Mouse (Mus musculus) embryonic facial prominence, embryonic 12.5 days (tissue): ENCODE results near the gene Zfp61. TPM values are rescaled to one million over a fixed set of nuclear protein-coding genes. Genes with fewer than 3 reads are reported as not detected.
"Not testable (repeated sequence)": the region's sequence is repeated elsewhere in the genome, so short reads cannot be mapped to it uniquely, and the experiment has no call there.

Experiments used
- ATAC-seq: fragments of 200-750 bp; cut with Nextera tagmentation; 2 replicates; pipeline ENCODE4 v1.8.0; 2017; ENCODE audit not compliant: insufficient number of reproducible peaks, insufficient read depth, low FRiP score, low TSS enrichment
- H3K27ac ChIP-seq: fragments of 300-500 bp; sonication (generic); 2 replicates; pipeline ENCODE4 v1.5.1; 2016; ENCODE audit warnings: mild to moderate bottlenecking
- H3K27me3 ChIP-seq: fragments of 300-500 bp; sonication (generic); 2 replicates; pipeline ENCODE4 v1.6.1; 2016; ENCODE audit warnings: mild to moderate bottlenecking, moderate library complexity
- H3K36me3 ChIP-seq: fragments of 300-500 bp; sonication (generic); 2 replicates; pipeline ENCODE4 v1.6.1; 2016; ENCODE audit warnings: mild to moderate bottlenecking
- H3K4me1 ChIP-seq: fragments of 300-500 bp; sonication (generic); 2 replicates; pipeline ENCODE4 v1.6.1; 2016
- H3K4me2 ChIP-seq: fragments of 300-500 bp; sonication (generic); replicated peaks from 2 replicates; pipeline ENCODE4 v1.6.1; 2016; ENCODE audit warnings: mild to moderate bottlenecking, moderate library complexity
- H3K4me3 ChIP-seq: fragments of 300-500 bp; sonication (generic); 2 replicates; pipeline ENCODE4 v1.5.1; 2016; ENCODE audit warnings: mild to moderate bottlenecking
- H3K9ac ChIP-seq: fragments of 300-500 bp; sonication (generic); 2 replicates; pipeline ENCODE4 v1.6.1; 2016; ENCODE audit warnings: mild to moderate bottlenecking, moderate library complexity
- H3K9me3 ChIP-seq: fragments of 300-500 bp; sonication (generic); 2 replicates; pipeline ENCODE4 v1.6.1; 2016; ENCODE audit warnings: mild to moderate bottlenecking, moderate library complexity
- WGBS: fragments of 180-500 bp; shearing (Covaris S2); methylation state at CpG from one replicate; pipeline ENCODE4 v1.1.7; 2016; 5-methylcytosine and 5-hydroxymethylcytosine counted together
- polyA plus RNA-seq: library from polyadenylated mRNA; unstranded; fragments of >200 nt; fragmentation: Nextera tagmentation; extraction: Ambion mirVana; gene quantifications from 2 replicates; pipeline ENCODE4 v1.2.1, GENCODE M21; 2016

The Zfp61 gene
- polyA plus RNA-seq, 1 experiment from 2014 or later: 63.1 TPM

DNA sequence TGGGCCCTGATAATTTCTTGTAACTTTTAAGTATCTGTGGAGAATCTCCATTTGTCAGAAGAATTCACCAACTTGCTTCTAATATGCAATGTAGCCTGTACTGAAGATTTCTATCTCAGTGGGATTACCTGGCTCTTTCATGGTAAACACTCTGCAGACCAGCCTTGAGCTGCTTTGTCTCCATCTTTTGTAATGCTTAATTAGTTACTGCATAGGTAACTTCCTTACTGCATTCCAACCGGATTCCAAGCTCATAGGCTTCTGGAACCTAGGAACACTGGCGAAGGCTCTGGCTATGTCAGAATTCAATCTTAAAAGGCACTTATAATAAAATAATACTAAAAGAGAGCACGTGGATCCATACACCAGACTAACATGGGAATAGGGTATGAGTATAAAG lies 22.3 kb downstream of the Zfp61 start:
- ATAC-seq: not testable (repeated sequence)
- WGBS: 86% methylated on average over 3 of the region's 3 CpGs

DNA sequence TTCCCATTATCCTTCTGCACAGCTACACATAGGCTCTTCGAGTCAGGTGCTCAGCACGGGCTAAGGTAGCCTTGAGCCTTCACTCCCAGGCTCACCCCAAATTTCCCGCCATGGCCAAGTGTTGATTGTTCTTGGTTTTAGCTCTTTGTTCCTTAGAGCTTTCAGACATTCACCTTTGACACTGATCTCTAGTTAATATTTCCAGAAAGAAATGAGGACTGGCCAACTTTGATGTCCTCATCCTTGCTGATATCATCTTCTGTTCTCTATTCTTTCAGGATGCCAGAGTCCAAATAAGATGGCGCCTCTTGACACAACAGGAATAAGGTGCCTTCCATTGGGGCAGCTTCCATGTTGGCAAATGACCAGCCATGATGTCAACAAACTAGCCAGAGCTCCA lies 26.6 kb downstream of the Zfp61 start:
- no peak overlapping the region for H3K27ac ChIP-seq
- WGBS: 91% methylated on average over 4 of the region's 4 CpGs

More for the DNA sequence above, 22.3 kb downstream of the Zfp61 start:
- H3K27me3 ChIP-seq, H3K9ac ChIP-seq, H3K4me3 ChIP-seq, H3K9me3 ChIP-seq, H3K27ac ChIP-seq, H3K4me1 ChIP-seq, H3K4me2 ChIP-seq: not testable (repeated sequence)
- H3K36me3 ChIP-seq: peaks cover 24% of the 10 kb centered on the region

DNA sequence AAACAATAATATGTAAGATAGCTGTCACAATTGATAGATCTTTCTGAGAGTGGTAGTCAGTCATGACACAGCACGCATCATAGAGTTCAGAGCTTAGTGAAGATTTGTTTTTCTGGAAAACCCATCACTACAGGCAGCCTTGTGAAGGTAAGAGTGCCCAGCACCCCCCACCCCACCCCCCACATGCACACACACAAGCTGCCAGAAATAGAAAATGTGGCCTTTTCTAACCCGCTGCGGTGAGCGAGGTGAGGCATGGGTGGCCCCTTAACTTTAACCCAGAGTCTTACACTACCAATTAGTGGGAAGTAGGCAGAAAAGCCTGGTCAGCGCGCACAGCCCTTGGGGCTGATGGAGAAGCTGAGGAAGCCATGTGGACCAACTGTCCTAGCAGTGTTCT lies 29.8 kb downstream of the Zfp61 start:
- H3K4me3 ChIP-seq: no peak overlapping the region
- ATAC-seq: no peak

More for the DNA sequence above, 26.6 kb downstream of the Zfp61 start:
- H3K4me3 ChIP-seq: no peak overlapping the region
- H3K27me3 ChIP-seq: no peaks in the 10 kb centered on the region
- H3K9me3 ChIP-seq: no peaks in the 10 kb centered on the region
- peaks cover 4% of the 10 kb centered on the region; the same call in 1 of the 2 replicates for H3K4me1 ChIP-seq
- H3K9ac ChIP-seq: no peak overlapping the region
- H3K4me2 ChIP-seq: no peak overlapping the region
- ATAC-seq: no peak
- peaks cover 34% of the 10 kb centered on the region for H3K36me3 ChIP-seq

DNA sequence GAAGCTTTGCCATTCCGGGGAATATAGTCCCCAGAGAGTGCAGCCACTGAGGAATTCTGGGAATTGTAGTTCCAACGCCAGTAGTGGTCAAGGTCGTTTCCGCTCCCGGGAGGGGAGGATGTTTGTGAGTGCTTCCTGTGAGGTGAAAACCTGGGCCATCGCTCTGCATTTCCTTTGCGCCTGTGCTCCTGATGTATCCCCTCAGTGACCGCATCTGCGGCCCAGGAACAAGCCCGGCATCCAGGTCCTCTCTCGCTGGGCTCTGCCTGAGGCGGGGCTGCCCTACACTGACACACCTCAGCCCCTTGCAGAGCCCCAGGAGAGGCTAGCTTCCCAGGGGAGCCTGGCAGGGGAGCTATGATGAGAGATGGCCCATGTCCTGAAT lies 30.8 kb downstream of the Zfp61 start, which contains the start of gene Zfp93:
Zfp93 (plus strand) TSS at position 133 of the 385 bp plus-strand sequence.
- Histone ChIP-seq H3K9me3 (no peaks in the 10 kb centered on the region), H3K9ac (peak within 1 kb of the TSS; percentile 66), H3K36me3 (peaks cover 25% of the 10 kb centered on the region), H3K4me1 (peaks cover 4% of the 10 kb centered on the region; the same call in 1 of the 2 replicates), H3K4me2 (peak within 1 kb of the TSS; percentile 68), H3K4me3 (peak within 1 kb of the TSS; percentile 56), H3K27me3 (no peaks in the 10 kb centered on the region), H3K27ac (no peak within 1 kb of the TSS)
- 0% methylated on average over 12 of the region's 12 CpGs for WGBS
- ATAC-seq: peak; percentile 94

More for the DNA sequence above, 29.8 kb downstream of the Zfp61 start:
- H3K36me3 ChIP-seq: peaks cover 31% of the 10 kb centered on the region
- peak overlapping the region; percentile 68; the same call in 1 of the 2 replicates for H3K4me2 ChIP-seq
- no peaks in the 10 kb centered on the region for H3K9me3 ChIP-seq
- no peak overlapping the region for H3K9ac ChIP-seq
- peaks cover 4% of the 10 kb centered on the region; the same call in 1 of the 2 replicates for H3K4me1 ChIP-seq
- 94% methylated on average over 6 of the region's 6 CpGs for WGBS
- H3K27ac ChIP-seq: no peak overlapping the region
- H3K27me3 ChIP-seq: no peaks in the 10 kb centered on the region

DNA sequence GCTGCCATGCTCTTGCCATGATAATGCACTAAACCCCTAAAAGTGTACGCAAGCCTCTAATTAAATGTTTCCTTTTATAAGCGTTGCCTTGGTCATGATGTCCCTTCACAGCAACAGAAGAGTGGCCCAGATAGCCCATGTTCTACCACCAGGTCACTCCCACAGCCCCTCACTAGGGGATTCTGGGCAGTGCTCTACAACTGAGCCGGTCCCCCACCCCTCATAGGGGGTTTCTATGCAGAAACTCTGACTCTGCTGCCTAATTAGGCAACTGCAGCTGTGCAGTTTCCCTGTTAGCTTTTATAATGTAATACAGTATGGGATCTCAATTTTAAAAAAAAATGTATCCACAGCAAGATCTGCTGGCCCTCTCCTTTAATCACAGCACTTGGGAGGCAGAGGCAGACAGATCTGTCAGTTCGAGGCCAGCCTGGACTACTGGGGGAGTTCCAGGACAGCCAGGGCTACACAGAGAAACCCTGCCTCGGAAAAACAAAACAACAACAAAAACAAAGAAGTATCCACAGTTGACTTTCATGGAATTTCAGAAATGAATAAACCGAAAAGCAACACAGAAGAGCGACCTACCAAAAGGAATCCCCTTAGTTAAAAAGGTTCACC lies 31.3 kb downstream of the Zfp61 start:
- Histone ChIP-seq H3K27ac (no peak overlapping the region), H3K4me3 (peak overlapping the region; percentile 56), H3K9me3 (no peaks in the 10 kb centered on the region), H3K4me2 (peak overlapping the region; percentile 68), H3K9ac (peak overlapping the region; percentile 66), H3K27me3 (no peaks in the 10 kb centered on the region), H3K36me3 (peaks cover 20% of the 10 kb centered on the region), H3K4me1 (peaks cover 4% of the 10 kb centered on the region; the same call in 1 of the 2 replicates)
- 35% methylated on average over 7 of the region's 7 CpGs for WGBS
- peak; percentile 38 for ATAC-seq

DNA sequence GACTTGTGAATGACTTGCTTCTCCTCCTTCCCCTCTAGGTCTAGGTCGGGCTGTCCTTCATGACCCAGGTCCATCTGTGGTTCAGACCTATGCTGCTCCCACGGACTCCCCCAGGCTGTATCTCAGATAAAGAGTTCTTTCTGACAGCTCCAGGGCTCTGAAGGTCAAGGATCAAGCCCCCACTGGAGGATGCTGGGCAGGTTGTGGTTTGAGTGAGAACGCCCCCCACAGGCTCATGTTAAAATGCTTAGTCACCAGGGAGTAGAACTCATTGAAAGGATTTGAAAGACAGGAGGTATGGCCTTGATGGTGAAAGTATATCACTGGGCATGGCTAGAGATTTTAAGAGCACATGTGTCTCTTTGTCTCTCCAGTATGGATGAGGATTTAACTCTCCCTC lies 31.8 kb downstream of the Zfp61 start:
- ATAC-seq: no peak
- peak overlapping the region; percentile 68; the same call in 1 of the 2 replicates for H3K4me2 ChIP-seq
- H3K36me3 ChIP-seq: peaks cover 15% of the 10 kb centered on the region
- peak overlapping the region; percentile 56; the same call in 1 of the 2 replicates for H3K4me3 ChIP-seq
- peaks cover 4% of the 10 kb centered on the region; the same call in 1 of the 2 replicates for H3K4me1 ChIP-seq
- H3K9ac ChIP-seq: no peak overlapping the region
- H3K27me3 ChIP-seq: no peaks in the 10 kb centered on the region
- no peak overlapping the region for H3K27ac ChIP-seq
- no peaks in the 10 kb centered on the region for H3K9me3 ChIP-seq
- 71% methylated on average over 3 of the region's 3 CpGs for WGBS

DNA sequence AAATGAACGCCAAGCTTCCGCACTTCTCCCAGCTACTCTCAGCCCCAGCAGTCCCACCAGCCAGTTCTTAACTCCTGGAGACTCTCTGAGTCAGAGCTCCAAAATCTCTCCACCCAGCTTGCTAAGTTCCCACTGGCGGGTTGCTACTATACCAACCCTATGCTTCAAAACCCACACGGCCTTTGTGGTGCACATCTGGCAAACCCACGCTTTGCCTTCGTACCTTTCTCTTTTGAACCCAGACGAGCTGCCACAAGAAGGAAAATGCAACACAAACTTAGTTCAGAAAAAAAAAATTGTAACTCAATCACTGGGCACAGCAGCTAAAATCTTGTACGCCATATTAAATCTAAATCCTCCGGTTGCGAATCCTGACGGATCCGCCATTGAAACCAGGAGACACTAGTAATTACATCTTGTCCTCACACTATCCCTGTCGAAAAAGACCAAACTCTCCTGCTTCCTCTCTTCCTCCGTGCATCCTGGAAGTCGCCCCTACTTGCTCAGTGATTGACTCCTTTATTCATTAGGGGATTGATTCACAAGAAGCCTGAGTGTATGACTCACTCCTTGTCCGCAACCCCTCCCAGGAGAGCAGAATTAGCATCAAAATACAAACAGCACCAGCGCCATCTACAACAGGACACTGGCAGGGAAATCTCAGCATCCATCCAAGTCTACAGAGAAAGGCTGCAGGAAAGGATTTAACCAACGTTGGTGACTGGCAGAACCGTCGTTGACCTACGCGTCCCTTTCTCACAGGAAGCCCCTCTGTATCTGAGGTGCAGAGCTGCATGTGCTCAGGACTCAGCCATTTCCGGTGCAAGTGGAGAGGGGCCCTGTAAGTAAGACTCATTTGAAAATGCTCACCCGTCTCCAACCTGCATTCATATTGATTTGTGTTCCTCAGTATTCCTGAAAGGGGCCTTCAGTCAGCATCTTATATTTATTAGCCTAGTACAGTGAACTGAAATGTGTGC lies 32.6 kb downstream of the Zfp61 start:
- Histone ChIP-seq H3K27ac (no peak overlapping the region), H3K4me3 (no peak overlapping the region), H3K36me3 (peaks cover 7% of the 10 kb centered on the region; the same call in 1 of the 2 replicates), H3K27me3 (no peaks in the 10 kb centered on the region), H3K9ac (no peak overlapping the region), H3K4me1 (peaks cover 4% of the 10 kb centered on the region; the same call in 1 of the 2 replicates), H3K9me3 (no peaks in the 10 kb centered on the region), H3K4me2 (no peak overlapping the region)
- no peak for ATAC-seq
- 70% methylated on average over 24 of the region's 24 CpGs for WGBS

DNA sequence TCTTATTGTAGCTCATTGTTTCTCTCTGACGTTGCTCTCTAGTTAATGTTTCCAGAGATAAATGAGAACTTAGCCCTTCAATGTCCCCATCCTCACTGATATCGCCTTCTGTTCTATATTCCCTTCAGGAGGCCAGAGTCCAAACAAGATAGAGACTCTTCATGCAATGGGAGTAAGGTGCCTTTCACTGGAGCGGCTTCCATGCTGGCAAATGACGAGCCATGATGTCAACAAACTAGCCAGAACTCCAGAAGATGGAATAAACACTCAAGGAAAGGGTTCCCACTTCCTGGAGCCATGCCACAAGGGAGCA lies 41.1 kb downstream of the Zfp61 start:
- 89% methylated on average over 4 of the region's 4 CpGs for WGBS
- no peak overlapping the region for H3K4me3 ChIP-seq
- peaks cover 23% of the 10 kb centered on the region for H3K36me3 ChIP-seq
- H3K27me3 ChIP-seq: no peaks in the 10 kb centered on the region
- ATAC-seq: no peak
- no peaks in the 10 kb centered on the region for H3K9me3 ChIP-seq
- no peak overlapping the region for H3K4me2 ChIP-seq
- no peak overlapping the region for H3K9ac ChIP-seq
- no peak overlapping the region for H3K27ac ChIP-seq
- peaks cover 5% of the 10 kb centered on the region; the same call in 1 of the 2 replicates for H3K4me1 ChIP-seq

DNA sequence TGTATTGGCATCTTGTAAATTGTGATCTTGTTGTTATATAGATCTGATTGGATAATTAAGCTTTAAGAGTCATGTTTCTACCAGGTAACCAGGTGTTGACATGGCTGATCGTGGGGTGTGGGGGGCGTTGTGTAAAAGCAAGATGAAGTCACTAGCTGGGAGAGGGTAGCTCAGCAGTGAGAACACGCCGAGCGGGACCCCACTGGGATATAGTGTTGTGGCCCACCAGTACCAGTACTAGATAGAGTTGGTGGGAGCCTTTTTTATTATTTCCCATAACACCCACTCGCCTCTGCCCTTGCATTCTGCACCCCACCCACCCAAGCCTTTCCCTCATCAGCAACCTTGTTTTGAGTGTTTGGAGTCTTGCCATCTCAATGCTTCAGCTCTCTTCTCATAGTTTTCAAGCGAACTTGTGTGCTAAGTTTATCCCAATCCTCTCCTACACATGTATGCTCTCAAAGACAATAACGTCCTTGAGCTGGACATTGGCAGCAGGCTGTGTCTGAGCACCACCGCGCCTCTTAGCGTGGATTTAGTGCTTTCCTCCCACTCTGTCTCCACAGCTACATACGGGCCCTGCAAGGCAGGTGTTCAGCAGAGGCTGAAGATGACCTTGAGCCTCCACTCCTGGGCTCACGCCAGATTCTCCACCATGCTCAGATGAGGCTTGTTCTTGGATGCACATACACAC lies 41.6 kb downstream of the Zfp61 start:
- Histone ChIP-seq H3K4me3 (no peak overlapping the region), H3K36me3 (peaks cover 23% of the 10 kb centered on the region), H3K9ac (no peak overlapping the region), H3K27me3 (no peaks in the 10 kb centered on the region), H3K4me1 (peaks cover 5% of the 10 kb centered on the region; the same call in 1 of the 2 replicates), H3K27ac (no peak overlapping the region), H3K4me2 (no peak overlapping the region), H3K9me3 (no peaks in the 10 kb centered on the region)
- 90% methylated on average over 13 of the region's 13 CpGs for WGBS
- no peak for ATAC-seq

DNA sequence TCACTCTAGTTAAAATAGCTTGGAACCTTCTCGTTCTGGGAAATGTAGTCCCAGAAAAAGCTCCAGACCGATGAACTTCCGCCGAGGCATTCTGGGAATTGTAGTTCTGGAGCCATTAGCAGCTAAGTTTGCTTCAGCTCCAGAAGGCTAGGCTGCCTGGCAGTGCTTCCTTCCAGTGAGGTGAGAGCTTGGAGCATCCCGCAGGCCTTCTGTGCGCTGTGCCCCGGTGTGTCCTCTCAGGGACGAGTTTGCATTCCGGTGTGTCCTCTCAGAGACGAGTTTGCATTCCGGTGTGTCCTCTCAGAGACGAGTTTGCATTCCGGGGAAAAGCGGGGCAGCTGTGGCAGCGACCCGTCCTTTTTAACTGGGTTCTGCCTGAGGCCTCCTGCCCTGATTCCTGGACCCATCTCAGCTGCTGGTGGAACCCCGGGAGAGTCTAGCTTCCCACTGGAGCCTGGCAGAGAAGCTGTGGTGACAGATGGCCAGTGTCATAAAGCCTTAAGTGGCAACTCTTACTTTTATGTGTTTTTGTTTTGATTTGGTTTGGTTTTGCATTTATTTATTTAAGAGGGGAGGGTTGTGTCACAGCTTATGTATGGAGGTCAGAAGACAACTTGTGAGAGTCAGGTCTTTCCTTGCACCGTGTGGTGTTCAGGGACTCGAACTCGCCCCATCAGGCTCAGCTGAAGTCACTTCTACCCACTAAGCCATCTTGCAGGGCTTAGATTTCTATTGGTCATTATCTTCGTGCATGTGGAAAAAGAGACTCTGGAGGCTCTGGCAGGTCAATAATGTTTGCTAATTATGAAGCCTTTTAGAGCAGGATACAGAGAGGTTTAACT lies 46.2 kb downstream of the Zfp61 start, which contains the start of gene Zfp108:
Zfp108 (plus strand) TSS at position 162 of the 842 bp plus-strand sequence.
- Histone ChIP-seq H3K36me3 (peaks cover 3% of the 10 kb centered on the region; the same call in 1 of the 2 replicates), H3K27ac (peak within 1 kb of the TSS; percentile 52; the same call in 1 of the 2 replicates), H3K4me3 (peak within 1 kb of the TSS; percentile 55), H3K27me3 (no peaks in the 10 kb centered on the region), H3K4me1 (peaks cover 5% of the 10 kb centered on the region; the same call in 1 of the 2 replicates), H3K9ac (peak within 1 kb of the TSS; percentile 64), H3K9me3 (no peaks in the 10 kb centered on the region), H3K4me2 (peak within 1 kb of the TSS; percentile 76)
- ATAC-seq: peak; percentile 84
- WGBS: 18% methylated on average over 21 of the region's 21 CpGs
